Mouse (Mus musculus): ENCODE results near the gene Fmn2.

GRCm38 (mm10) chr1:174523512-174523828, 21.8 kb downstream of the Fmn2 start:
- TF ChIP-seq CTCF (IDR thresholded peaks at IDR 0.05; ENCODE audit: control insufficient read depth, insufficient read depth, insufficient replicate concordance, low read depth, low read length) = no peak
- no peak for TF ChIP-seq POLR2A (IDR thresholded peaks at IDR 0.05; ENCODE audit: control insufficient read depth, low read depth, low read length)

Measured in testis, adult 2 months (tissue).